Mouse (Mus musculus): Measurements from ENCODE around the gene Urm1.
"Not testable (repeated sequence)": the region's sequence is repeated elsewhere in the genome, so short reads cannot be mapped to it uniquely, and the experiment has no call there.

The Urm1 gene

GRCm38 (mm10) chr2:29868949-29869645 is 49.2 kb downstream of the Urm1 start, which contains the start of gene Cercam:
Gene Cercam (plus strand): TSS chr2:29869164.
- DNase-seq: peak; percentile 89

GRCm38 (mm10) chr2:29869646-29870451 is 50.0 kb downstream of the Urm1 start:
- DNase-seq: no peak

GRCm38 (mm10) chr2:29872581-29873295 is 52.9 kb downstream of the Urm1 start:
- peak; percentile 78 for DNase-seq

- no peak for DNase-seq
Measured at GRCm38 (mm10) chr2:29873801-29874200, 53.9 kb downstream of the Urm1 start.

GRCm38 (mm10) chr2:29878061-29878460 is 58.2 kb downstream of the Urm1 start:
- no peak for DNase-seq

- DNase-seq: no peak
Measured at GRCm38 (mm10) chr2:29879191-29879590, 59.3 kb downstream of the Urm1 start.

- DNase-seq: peak; percentile 36
Measured at GRCm38 (mm10) chr2:29879964-29880830, 60.3 kb downstream of the Urm1 start.

GRCm38 (mm10) chr2:29886659-29887292 is 66.9 kb downstream of the Urm1 start:
- not testable (repeated sequence) for DNase-seq

GRCm38 (mm10) chr2:29889066-29889944 is 69.4 kb downstream of the Urm1 start, which contains the start of gene Odf2:
Gene Odf2 (plus strand): TSS chr2:29889221.
- DNase-seq: peak; percentile 99

GRCm38 (mm10) chr2:29889991-29890833 is 70.3 kb downstream of the Urm1 start:
- peak; percentile 94 for DNase-seq

- peak; percentile 81 for DNase-seq
Measured at GRCm38 (mm10) chr2:29891773-29892172, 71.9 kb downstream of the Urm1 start.
